Mouse (Mus musculus) kidney, embryonic 15.5 days (tissue): ENCODE results near the gene Rab8b. TPM values are rescaled to one million over a fixed set of nuclear protein-coding genes. Genes with fewer than 3 reads are reported as not detected.

ENCODE experiments used
- ATAC-seq: fragments of 200-750 bp; cut with Nextera tagmentation; replicated peaks from 2 replicates; pipeline ENCODE4 v1.8.0; 2017; ENCODE audit warnings: moderate TSS enrichment; ENCODE audit not compliant: low FRiP score
- H3K27ac ChIP-seq: fragments of 300-500 bp; sonication (generic); 2 replicates; pipeline ENCODE4 v1.5.1; 2015; ENCODE audit warnings: mild to moderate bottlenecking, inconsistent platforms
- H3K27me3 ChIP-seq: fragments of 300-500 bp; sonication (generic); 2 replicates; pipeline ENCODE4 v1.6.1; 2015; ENCODE audit warnings: inconsistent platforms
- H3K36me3 ChIP-seq: fragments of 300-500 bp; sonication (generic); 2 replicates; pipeline ENCODE4 v1.6.1; 2015; ENCODE audit warnings: inconsistent platforms
- H3K4me1 ChIP-seq: fragments of 300-500 bp; sonication (generic); 2 replicates; pipeline ENCODE4 v1.6.1; 2015; ENCODE audit warnings: inconsistent platforms
- H3K4me2 ChIP-seq: fragments of 300-500 bp; sonication (generic); 2 replicates; pipeline ENCODE4 v1.6.1; 2015; ENCODE audit warnings: moderate library complexity, mild to moderate bottlenecking, inconsistent platforms
- H3K4me3 ChIP-seq: fragments of 300-500 bp; sonication (generic); replicated peaks from 2 replicates; pipeline ENCODE4 v1.5.1; 2015; ENCODE audit warnings: mild to moderate bottlenecking, inconsistent platforms
- H3K9ac ChIP-seq: fragments of 300-500 bp; sonication (generic); 2 replicates; pipeline ENCODE4 v1.6.1; 2015; ENCODE audit warnings: mild to moderate bottlenecking, inconsistent platforms
- H3K9me3 ChIP-seq: fragments of 300-500 bp; sonication (generic); replicated peaks from 2 replicates; pipeline ENCODE4 v1.6.1; 2016; ENCODE audit warnings: inconsistent platforms
- WGBS: fragments of 180-500 bp; shearing (Covaris S2); methylation state at CpG from one replicate; pipeline ENCODE4 v1.1.7; 2015; ENCODE audit warnings: mixed read lengths; 5-methylcytosine and 5-hydroxymethylcytosine counted together
- polyA plus RNA-seq: library from polyadenylated mRNA; unstranded; fragments of >200 nt; fragmentation: Nextera tagmentation; extraction: Ambion mirVana; gene quantifications from 2 replicates; pipeline ENCODE4 v1.2.1, GENCODE M21; 2015

Gene Rab8b
- polyA plus RNA-seq, 1 experiment from 2014 or later: 26.4 TPM

GRCm38 (mm10) chr9:66862202-66862601 lies 57.3 kb downstream of the Rab8b start:
- peaks cover 14% of the 10 kb centered on the region for H3K36me3 ChIP-seq
- H3K9me3 ChIP-seq: no peaks in the 10 kb centered on the region
- no peak overlapping the region for H3K27ac ChIP-seq
- H3K9ac ChIP-seq: no peak overlapping the region
- H3K4me2 ChIP-seq: no peak overlapping the region
- H3K4me3 ChIP-seq: no peak overlapping the region
- no peak for ATAC-seq
- no peaks in the 10 kb centered on the region for H3K27me3 ChIP-seq
- H3K4me1 ChIP-seq: peaks cover 23% of the 10 kb centered on the region
- 81% methylated on average over 4 of the region's 4 CpGs for WGBS

GRCm38 (mm10) chr9:66861104-66861767 lies 58.3 kb downstream of the Rab8b start:
- peak overlapping the region; percentile 33 for H3K27ac ChIP-seq
- no peak for ATAC-seq
- 72% methylated on average over 5 of the region's 5 CpGs for WGBS

GRCm38 (mm10) chr9:66859523-66859922 lies 60.0 kb downstream of the Rab8b start:
- H3K4me1 ChIP-seq: peaks cover 25% of the 10 kb centered on the region
- H3K36me3 ChIP-seq: peaks cover 14% of the 10 kb centered on the region
- H3K27me3 ChIP-seq: no peaks in the 10 kb centered on the region
- H3K27ac ChIP-seq: no peak overlapping the region
- no peak overlapping the region for H3K4me3 ChIP-seq
- no peak overlapping the region for H3K9ac ChIP-seq
- ATAC-seq: no peak
- no peak overlapping the region for H3K4me2 ChIP-seq
- 92% methylated on average over 5 of the region's 5 CpGs for WGBS
- H3K9me3 ChIP-seq: no peaks in the 10 kb centered on the region

More at GRCm38 (mm10) chr9:66861104-66861767, 58.3 kb downstream of the Rab8b start:
- Histone ChIP-seq H3K4me2 (no peak overlapping the region), H3K36me3 (peaks cover 14% of the 10 kb centered on the region), H3K9ac (no peak overlapping the region), H3K4me3 (no peak overlapping the region), H3K27me3 (no peaks in the 10 kb centered on the region), H3K4me1 (peaks cover 23% of the 10 kb centered on the region), H3K9me3 (no peaks in the 10 kb centered on the region)

- Histone ChIP-seq H3K36me3 (peaks cover 24% of the 10 kb centered on the region), H3K4me2 (no peak overlapping the region), H3K27ac (0 out of 2 replicates have a peak overlapping the region, but pooled peaks have one; percentile 13), H3K27me3 (no peaks in the 10 kb centered on the region), H3K9ac (no peak overlapping the region), H3K4me1 (peaks cover 16% of the 10 kb centered on the region), H3K4me3 (no peak overlapping the region), H3K9me3 (no peaks in the 10 kb centered on the region)
- ATAC-seq: no peak
- 17% methylated on average over 7 of the region's 7 CpGs for WGBS
Measured at GRCm38 (mm10) chr9:66855865-66856264, 63.6 kb downstream of the Rab8b start.

GRCm38 (mm10) chr9:66852592-66852991 lies 66.9 kb downstream of the Rab8b start:
- H3K27me3 ChIP-seq: no peaks in the 10 kb centered on the region
- no peak for ATAC-seq
- H3K36me3 ChIP-seq: peaks cover 21% of the 10 kb centered on the region
- no peak overlapping the region for H3K27ac ChIP-seq
- no peak overlapping the region for H3K4me3 ChIP-seq
- H3K9me3 ChIP-seq: no peaks in the 10 kb centered on the region
- 62% methylated on average over 6 of the region's 6 CpGs for WGBS
- H3K4me1 ChIP-seq: peaks cover 11% of the 10 kb centered on the region
- no peak overlapping the region for H3K4me2 ChIP-seq
- H3K9ac ChIP-seq: no peak overlapping the region

GRCm38 (mm10) chr9:66850966-66851365 lies 68.5 kb downstream of the Rab8b start:
- no peak overlapping the region for H3K9ac ChIP-seq
- H3K27me3 ChIP-seq: no peaks in the 10 kb centered on the region
- WGBS: 57% methylated on average over 5 of the region's 5 CpGs
- H3K4me1 ChIP-seq: peaks cover 8% of the 10 kb centered on the region
- peaks cover 37% of the 10 kb centered on the region for H3K36me3 ChIP-seq
- no peak for ATAC-seq
- no peak overlapping the region for H3K4me3 ChIP-seq
- H3K4me2 ChIP-seq: no peak overlapping the region
- H3K9me3 ChIP-seq: no peaks in the 10 kb centered on the region
- H3K27ac ChIP-seq: no peak overlapping the region

- H3K4me1 ChIP-seq: no peaks in the 10 kb centered on the region
- no peak overlapping the region for H3K4me3 ChIP-seq
- no peak overlapping the region for H3K4me2 ChIP-seq
- no peak overlapping the region for H3K9ac ChIP-seq
- no peak for ATAC-seq
- no peak overlapping the region for H3K27ac ChIP-seq
- H3K27me3 ChIP-seq: no peaks in the 10 kb centered on the region
- WGBS: 96% methylated on average over 5 of the region's 5 CpGs
- no peaks in the 10 kb centered on the region for H3K9me3 ChIP-seq
- peaks cover 36% of the 10 kb centered on the region for H3K36me3 ChIP-seq
Measured at GRCm38 (mm10) chr9:66846822-66847221, 72.7 kb downstream of the Rab8b start.

GRCm38 (mm10) chr9:66835097-66835480 lies 84.4 kb downstream of the Rab8b start:
- under 1% methylated on average over 24 of the region's 24 CpGs for WGBS
- Histone ChIP-seq H3K27ac (peak overlapping the region; percentile 33; the same call in 1 of the 2 replicates), H3K4me3 (peak overlapping the region; percentile 78), H3K27me3 (peaks cover 5% of the 10 kb centered on the region; the same call in 1 of the 2 replicates), H3K9me3 (no peaks in the 10 kb centered on the region), H3K4me1 (peaks cover 18% of the 10 kb centered on the region), H3K36me3 (no peaks in the 10 kb centered on the region; the same call in 1 of the 2 replicates), H3K4me2 (peak overlapping the region; percentile 96), H3K9ac (peak overlapping the region; percentile 46)
- ATAC-seq: peak; percentile 72

GRCm38 (mm10) chr9:66834318-66835096 lies 85.0 kb downstream of the Rab8b start, which contains the start of gene Aph1c:
TSS of gene Aph1c (minus strand) at chr9:66834726.
- Histone ChIP-seq H3K9ac (peak within 1 kb of the TSS; percentile 50), H3K27me3 (peaks cover 5% of the 10 kb centered on the region; the same call in 1 of the 2 replicates), H3K4me2 (peak within 1 kb of the TSS; percentile 96), H3K4me3 (peak within 1 kb of the TSS; percentile 78), H3K4me1 (peaks cover 18% of the 10 kb centered on the region), H3K36me3 (no peaks in the 10 kb centered on the region; the same call in 1 of the 2 replicates), H3K9me3 (no peaks in the 10 kb centered on the region), H3K27ac (peak within 1 kb of the TSS; percentile 71)
- under 1% methylated on average over 58 of the region's 58 CpGs for WGBS
- ATAC-seq: peak; percentile 99

- Histone ChIP-seq H3K4me3 (peak overlapping the region; percentile 78), H3K4me1 (peaks cover 18% of the 10 kb centered on the region), H3K27me3 (peaks cover 5% of the 10 kb centered on the region; the same call in 1 of the 2 replicates), H3K9me3 (no peaks in the 10 kb centered on the region), H3K27ac (peak overlapping the region; percentile 71; the same call in 1 of the 2 replicates), H3K9ac (peak overlapping the region; percentile 50; the same call in 1 of the 2 replicates), H3K36me3 (no peaks in the 10 kb centered on the region), H3K4me2 (peak overlapping the region; percentile 96)
- 19% methylated on average over 7 of the region's 7 CpGs for WGBS
- no peak for ATAC-seq
Measured at GRCm38 (mm10) chr9:66833851-66834250, 85.6 kb downstream of the Rab8b start.

- no peaks in the 10 kb centered on the region for H3K9me3 ChIP-seq
- no peak overlapping the region for H3K4me2 ChIP-seq
- ATAC-seq: no peak
- H3K27ac ChIP-seq: no peak overlapping the region
- 32% methylated on average over 4 of the region's 4 CpGs for WGBS
- no peak overlapping the region for H3K4me3 ChIP-seq
- H3K9ac ChIP-seq: no peak overlapping the region
- peaks cover 5% of the 10 kb centered on the region; the same call in 1 of the 2 replicates for H3K27me3 ChIP-seq
- H3K4me1 ChIP-seq: peaks cover 18% of the 10 kb centered on the region
- H3K36me3 ChIP-seq: no peaks in the 10 kb centered on the region
Measured at GRCm38 (mm10) chr9:66832366-66832908, 87.0 kb downstream of the Rab8b start.

GRCm38 (mm10) chr9:66825990-66826389 lies 93.5 kb downstream of the Rab8b start:
- no peak overlapping the region for H3K4me3 ChIP-seq
- H3K9ac ChIP-seq: no peak overlapping the region
- H3K27ac ChIP-seq: no peak overlapping the region
- no peaks in the 10 kb centered on the region for H3K36me3 ChIP-seq
- no peaks in the 10 kb centered on the region for H3K9me3 ChIP-seq
- no peaks in the 10 kb centered on the region for H3K27me3 ChIP-seq
- 33% methylated on average over 1 of the region's 1 CpGs for WGBS
- ATAC-seq: no peak
- no peaks in the 10 kb centered on the region for H3K4me1 ChIP-seq
- H3K4me2 ChIP-seq: no peak overlapping the region
